Mouse (Mus musculus): ENCODE results near the gene Depdc5. TPM values are rescaled to one million over a fixed set of nuclear protein-coding genes. Genes with fewer than 3 reads are reported as not detected.

The Depdc5 gene
- polyA plus RNA-seq, 1 experiment from 2014 or later, result 37.4 TPM

DNA sequence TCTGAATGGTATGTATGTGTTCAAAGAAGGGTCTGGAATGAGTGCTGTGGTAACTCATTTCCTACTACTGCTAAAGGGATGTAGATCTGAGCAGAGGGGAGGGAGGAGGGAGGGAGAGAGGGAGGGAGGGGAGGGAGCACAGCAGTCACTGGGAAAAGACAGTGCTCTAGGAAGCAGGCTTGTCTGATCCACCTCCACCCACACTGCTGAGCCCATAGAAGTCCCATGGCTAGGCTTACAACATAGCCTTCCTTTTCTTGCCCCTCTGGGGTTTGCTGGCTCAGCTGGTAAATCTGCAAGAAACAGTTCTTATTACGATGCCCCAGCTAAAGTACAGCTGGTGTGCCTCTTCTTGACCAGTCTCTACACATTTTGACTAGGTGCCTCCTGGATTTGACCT, 124.4 kb downstream of the Depdc5 start:
- Histone ChIP-seq H3K9me3 (no peaks in the 10 kb centered on the region), H3K27me3 (replicated peaks) (no peaks in the 10 kb centered on the region), H3K4me2 (replicated peaks) (no peak overlapping the region), H3K4me3 (no peak overlapping the region), H3K36me3 (peaks cover 45% of the 10 kb centered on the region), H3K9ac (no peak overlapping the region), H3K4me1 (no peaks in the 10 kb centered on the region; the same call in 1 of the 2 replicates), H3K27ac (no peak overlapping the region)
- ATAC-seq (ENCODE audit: low FRiP score, low read depth), result no peak; the same call in 1 of the 2 replicates
- 68% methylated on average over 1 of the region's 1 CpGs for WGBS

DNA sequence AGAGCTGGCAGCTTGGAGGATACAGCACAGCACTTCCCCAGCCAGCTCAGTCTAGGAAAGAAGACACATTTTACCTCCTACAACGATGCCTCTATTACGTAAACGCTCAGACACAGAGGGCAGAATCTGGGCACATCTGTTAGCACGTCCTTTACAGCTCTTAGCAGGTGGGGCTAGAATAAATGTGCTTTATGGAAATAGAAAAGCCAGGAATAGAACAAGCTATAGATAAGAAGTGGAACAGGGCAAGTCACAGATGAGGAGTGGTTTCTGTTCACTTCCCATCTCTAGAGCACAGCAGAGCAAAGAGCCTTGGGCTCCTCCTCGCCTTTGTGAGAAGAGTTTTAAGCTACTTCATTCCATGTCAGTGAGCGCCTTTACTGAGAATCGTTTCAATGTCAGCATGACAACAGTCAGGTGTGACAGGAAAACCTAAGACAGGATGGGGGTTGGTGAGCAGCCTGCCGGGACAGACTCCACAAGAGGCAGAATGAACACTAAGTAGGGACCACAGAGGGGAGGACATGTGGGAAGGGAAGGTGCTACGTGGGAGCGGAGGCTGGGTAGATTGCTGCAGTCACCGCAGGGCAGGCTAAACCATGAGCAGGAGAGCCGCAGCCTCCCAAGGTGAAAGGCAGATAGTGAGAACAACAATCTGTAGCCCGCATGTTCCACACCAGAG, 126.6 kb downstream of the Depdc5 start:
- Histone ChIP-seq H3K27ac (no peak overlapping the region), H3K4me2 (replicated peaks) (no peak overlapping the region), H3K4me3 (no peak overlapping the region), H3K9me3 (no peaks in the 10 kb centered on the region), H3K9ac (no peak overlapping the region), H3K4me1 (peaks cover 3% of the 10 kb centered on the region; the same call in 1 of the 2 replicates), H3K36me3 (peaks cover 26% of the 10 kb centered on the region; the same call in 1 of the 2 replicates), H3K27me3 (replicated peaks) (no peaks in the 10 kb centered on the region)
- ATAC-seq (ENCODE audit: low FRiP score, low read depth), result no peak
- WGBS, result 85% methylated on average over 13 of the region's 13 CpGs

DNA sequence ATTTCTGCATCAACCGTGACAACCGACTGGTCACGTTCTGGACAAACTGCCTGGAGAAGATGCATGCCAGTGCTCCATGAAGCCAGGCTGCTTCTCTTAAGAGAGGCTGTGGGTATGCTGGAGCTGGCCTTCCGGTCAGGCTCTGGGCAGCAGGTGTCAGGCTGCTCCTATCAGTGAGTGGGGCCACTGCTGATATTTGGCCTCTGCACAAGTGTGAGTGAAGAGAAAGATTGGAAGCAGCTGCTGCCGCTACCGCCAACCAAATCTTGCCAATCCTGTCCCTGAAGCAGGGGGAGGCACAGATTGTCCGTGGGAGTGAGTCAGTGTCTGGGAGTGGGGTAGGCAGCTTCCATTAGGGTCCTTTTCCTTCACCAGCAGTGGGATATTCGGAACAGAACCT, 127.7 kb downstream of the Depdc5 start:
- peaks cover 20% of the 10 kb centered on the region; the same call in 1 of the 2 replicates for H3K36me3 ChIP-seq
- H3K27me3 ChIP-seq (replicated peaks), result no peaks in the 10 kb centered on the region
- H3K9me3 ChIP-seq, result no peaks in the 10 kb centered on the region
- peaks cover 3% of the 10 kb centered on the region; the same call in 1 of the 2 replicates for H3K4me1 ChIP-seq
- no peak overlapping the region for H3K4me2 ChIP-seq (replicated peaks)
- 91% methylated on average over 8 of the region's 8 CpGs for WGBS
- H3K27ac ChIP-seq, result no peak overlapping the region
- H3K4me3 ChIP-seq, result no peak overlapping the region
- no peak overlapping the region for H3K9ac ChIP-seq
- ATAC-seq (ENCODE audit: low FRiP score, low read depth), result no peak

DNA sequence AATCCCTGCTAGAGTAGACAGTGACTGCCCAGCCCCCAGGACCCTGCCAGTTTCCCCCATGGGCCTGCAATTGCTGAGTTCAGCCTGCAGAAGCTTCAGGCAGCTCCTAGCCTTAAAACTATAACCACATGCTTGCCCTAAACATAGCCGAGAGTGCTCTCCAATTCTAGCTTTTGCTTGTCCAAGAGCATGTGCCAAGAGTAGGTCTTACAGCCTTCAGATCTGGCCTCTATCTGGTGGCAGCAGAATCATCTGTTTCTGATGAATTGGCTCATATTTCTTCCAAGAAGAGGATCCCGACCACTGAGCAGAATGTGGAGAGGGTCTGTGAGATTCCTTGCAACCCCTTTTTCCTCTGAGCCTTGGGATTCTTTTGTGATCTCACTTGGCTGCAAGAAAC, 131.0 kb downstream of the Depdc5 start:
- Histone ChIP-seq H3K4me3 (no peak overlapping the region), H3K9me3 (no peaks in the 10 kb centered on the region), H3K36me3 (peaks cover 6% of the 10 kb centered on the region; the same call in 1 of the 2 replicates), H3K27me3 (replicated peaks) (no peaks in the 10 kb centered on the region), H3K27ac (no peak overlapping the region), H3K4me1 (peaks cover 8% of the 10 kb centered on the region; the same call in 1 of the 2 replicates), H3K9ac (no peak overlapping the region), H3K4me2 (replicated peaks) (no peak overlapping the region)
- whole genome bisulfite sequencing, result 67% methylated on average over 2 of the region's 2 CpGs
- no peak for ATAC-seq (ENCODE audit: low FRiP score, low read depth)

DNA sequence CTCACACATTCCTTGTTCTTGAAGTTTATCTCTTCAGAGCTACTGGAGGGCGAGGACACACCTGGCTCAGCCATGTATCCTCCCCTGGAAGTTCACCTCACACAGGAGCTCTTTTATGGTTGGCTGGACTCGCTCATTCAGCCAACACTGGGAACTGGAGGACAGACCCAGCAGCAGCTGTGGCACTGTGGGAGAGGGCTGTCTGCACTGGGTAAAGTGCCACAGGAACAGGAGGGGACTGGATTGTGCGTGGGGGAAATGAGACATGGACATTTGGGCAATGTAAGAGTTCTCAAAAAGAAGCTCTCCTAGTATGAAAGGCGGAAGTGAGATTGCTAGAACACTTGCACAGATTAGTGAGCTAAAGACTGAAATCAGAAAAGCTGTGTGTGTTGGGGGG, 132.3 kb downstream of the Depdc5 start:
- Histone ChIP-seq H3K4me2 (replicated peaks) (no peak overlapping the region), H3K4me3 (no peak overlapping the region), H3K9me3 (no peaks in the 10 kb centered on the region), H3K9ac (no peak overlapping the region), H3K4me1 (peaks cover 8% of the 10 kb centered on the region; the same call in 1 of the 2 replicates), H3K27ac (no peak overlapping the region), H3K36me3 (peaks cover 1% of the 10 kb centered on the region; the same call in 1 of the 2 replicates), H3K27me3 (replicated peaks) (no peaks in the 10 kb centered on the region)
- no peak for ATAC-seq (ENCODE audit: low FRiP score, low read depth)
- 85% methylated on average over 4 of the region's 4 CpGs for WGBS

DNA sequence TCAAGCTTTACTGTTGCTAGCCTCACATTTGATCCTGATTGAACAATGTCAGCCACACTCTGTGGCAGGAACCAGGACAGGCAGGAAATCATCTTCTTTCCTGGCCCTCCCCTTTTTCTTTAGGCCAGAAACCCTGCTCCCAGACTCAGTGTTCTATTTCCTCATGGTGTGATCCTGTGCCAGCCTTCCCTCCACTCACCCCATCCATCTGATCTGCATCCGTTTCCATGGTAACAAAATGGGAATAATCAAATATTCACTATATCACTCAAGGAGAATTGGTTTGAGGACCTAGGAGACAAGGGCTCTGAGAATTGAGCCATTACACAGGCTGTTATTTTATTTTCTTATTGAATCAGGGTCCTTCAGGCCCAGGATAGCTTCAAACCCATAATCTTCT, 133.1 kb downstream of the Depdc5 start:
- Histone ChIP-seq H3K4me2 (replicated peaks) (no peak overlapping the region), H3K36me3 (no peaks in the 10 kb centered on the region), H3K27me3 (replicated peaks) (no peaks in the 10 kb centered on the region), H3K27ac (no peak overlapping the region), H3K9me3 (no peaks in the 10 kb centered on the region), H3K4me1 (0 out of 2 replicates have a peak, but pooled peaks cover 8% of the 10 kb centered on the region), H3K9ac (no peak overlapping the region), H3K4me3 (no peak overlapping the region)
- no peak for ATAC-seq (ENCODE audit: low FRiP score, low read depth)
- 84% methylated on average over 1 of the region's 1 CpGs for WGBS

DNA sequence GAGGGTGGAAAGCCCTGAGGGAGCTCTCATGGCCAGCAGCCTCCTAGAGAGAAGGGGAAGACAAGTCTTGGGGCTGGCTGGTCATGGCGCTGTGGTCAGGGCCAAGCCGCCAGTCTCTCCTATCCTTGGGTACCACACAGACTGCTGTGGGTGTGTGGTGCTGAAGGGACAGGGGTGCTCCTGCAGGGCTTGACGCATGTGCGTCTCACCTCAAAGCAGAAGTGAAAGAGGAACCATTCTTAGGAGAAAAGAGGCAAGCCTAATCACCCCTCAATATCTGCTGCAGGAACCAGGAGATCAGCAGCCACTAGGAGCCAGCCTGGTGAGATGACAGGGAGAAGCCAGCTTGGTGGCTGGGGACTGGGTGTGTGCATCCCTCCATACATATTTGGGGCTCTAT, 134.2 kb downstream of the Depdc5 start:
- Histone ChIP-seq H3K36me3 (no peaks in the 10 kb centered on the region), H3K4me2 (replicated peaks) (no peak overlapping the region), H3K27ac (no peak overlapping the region), H3K4me1 (0 out of 2 replicates have a peak, but pooled peaks cover 8% of the 10 kb centered on the region), H3K9me3 (no peaks in the 10 kb centered on the region), H3K9ac (no peak overlapping the region), H3K27me3 (replicated peaks) (no peaks in the 10 kb centered on the region), H3K4me3 (no peak overlapping the region)
- WGBS, result 63% methylated on average over 4 of the region's 4 CpGs
- no peak for ATAC-seq (ENCODE audit: low FRiP score, low read depth)

DNA sequence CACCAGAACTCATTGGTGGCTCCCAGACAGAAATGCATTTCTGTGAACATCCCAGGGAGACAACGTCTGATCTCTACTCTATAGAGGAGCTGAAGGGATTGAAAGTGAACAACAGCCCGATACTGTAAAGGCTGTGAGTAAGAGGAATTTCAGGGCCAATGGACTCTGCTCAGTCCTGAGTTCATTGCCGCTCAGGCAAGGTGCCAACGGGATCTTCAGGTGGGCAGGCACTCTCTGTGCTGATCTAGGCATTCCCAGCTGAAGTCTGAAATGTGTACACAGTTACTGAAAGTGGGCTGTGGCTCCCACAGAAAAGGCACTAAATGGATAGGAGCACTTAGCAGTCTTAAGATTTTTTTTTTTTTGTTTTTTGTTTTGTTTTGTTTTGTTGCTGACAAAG, 135.3 kb downstream of the Depdc5 start:
- no peak overlapping the region for H3K4me2 ChIP-seq (replicated peaks)
- no peak overlapping the region for H3K9ac ChIP-seq
- ATAC-seq (ENCODE audit: low FRiP score, low read depth), result no peak
- no peaks in the 10 kb centered on the region for H3K36me3 ChIP-seq
- H3K27me3 ChIP-seq (replicated peaks), result no peaks in the 10 kb centered on the region
- H3K4me1 ChIP-seq, result 0 out of 2 replicates have a peak, but pooled peaks cover 8% of the 10 kb centered on the region
- no peaks in the 10 kb centered on the region for H3K9me3 ChIP-seq
- WGBS, result 90% methylated on average over 4 of the region's 4 CpGs
- H3K27ac ChIP-seq, result no peak overlapping the region
- no peak overlapping the region for H3K4me3 ChIP-seq

DNA sequence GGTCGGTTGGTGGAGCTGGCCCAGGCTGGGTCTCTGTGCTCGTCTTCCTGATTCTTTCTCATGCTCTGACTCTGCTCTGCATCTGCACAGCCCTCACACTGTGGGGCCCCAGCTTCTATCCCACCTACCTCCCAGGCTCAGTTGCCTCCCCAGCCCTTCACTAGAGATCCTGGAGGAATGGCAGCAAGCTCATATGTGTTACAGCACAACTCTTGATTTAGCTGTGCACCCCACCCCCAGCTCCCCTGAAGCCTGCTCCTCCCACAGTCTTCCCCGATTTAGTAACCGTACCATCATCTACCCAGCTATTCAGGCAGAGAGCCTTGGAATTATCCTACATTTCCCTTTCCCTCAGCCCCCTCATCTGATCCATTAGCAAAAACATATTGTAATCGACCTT, 137.6 kb downstream of the Depdc5 start:
- no peak for ATAC-seq (ENCODE audit: low FRiP score, low read depth)
- 88% methylated on average over 5 of the region's 5 CpGs for WGBS
- peaks cover 9% of the 10 kb centered on the region; the same call in 1 of the 2 replicates for H3K4me1 ChIP-seq

DNA sequence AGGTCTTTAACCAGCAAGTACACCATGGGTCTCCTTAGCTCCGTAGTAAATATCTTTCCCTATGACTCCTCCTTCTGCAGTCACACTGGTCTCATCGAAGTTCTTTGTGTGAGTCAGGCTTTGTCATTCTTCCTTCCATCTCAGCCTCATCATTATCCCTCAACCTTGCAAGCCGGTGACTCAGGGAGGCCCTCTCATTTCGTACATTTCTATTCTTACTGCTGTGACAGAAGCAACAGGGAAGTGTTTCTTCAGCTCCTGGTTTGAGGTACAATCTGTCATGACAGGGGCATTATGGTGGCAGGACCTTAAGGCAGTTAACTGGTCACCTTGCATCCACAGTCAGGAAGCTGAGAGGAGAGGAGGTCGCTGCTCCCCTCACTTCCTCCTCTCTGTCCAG, 139.3 kb downstream of the Depdc5 start:
- H3K4me3 ChIP-seq, result no peak overlapping the region
- 88% methylated on average over 5 of the region's 5 CpGs for WGBS
- no peak overlapping the region for H3K9ac ChIP-seq
- H3K27ac ChIP-seq, result no peak overlapping the region
- no peaks in the 10 kb centered on the region for H3K27me3 ChIP-seq (replicated peaks)
- no peaks in the 10 kb centered on the region for H3K36me3 ChIP-seq
- peaks cover 13% of the 10 kb centered on the region for H3K4me1 ChIP-seq
- H3K4me2 ChIP-seq (replicated peaks), result no peak overlapping the region
- ATAC-seq (ENCODE audit: low FRiP score, low read depth), result no peak
- H3K9me3 ChIP-seq, result no peaks in the 10 kb centered on the region

More for the DNA sequence above, 137.6 kb downstream of the Depdc5 start:
- Histone ChIP-seq H3K9ac (no peak overlapping the region), H3K36me3 (no peaks in the 10 kb centered on the region), H3K4me3 (no peak overlapping the region), H3K9me3 (no peaks in the 10 kb centered on the region), H3K27ac (no peak overlapping the region), H3K4me2 (replicated peaks) (no peak overlapping the region), H3K27me3 (replicated peaks) (no peaks in the 10 kb centered on the region)

DNA sequence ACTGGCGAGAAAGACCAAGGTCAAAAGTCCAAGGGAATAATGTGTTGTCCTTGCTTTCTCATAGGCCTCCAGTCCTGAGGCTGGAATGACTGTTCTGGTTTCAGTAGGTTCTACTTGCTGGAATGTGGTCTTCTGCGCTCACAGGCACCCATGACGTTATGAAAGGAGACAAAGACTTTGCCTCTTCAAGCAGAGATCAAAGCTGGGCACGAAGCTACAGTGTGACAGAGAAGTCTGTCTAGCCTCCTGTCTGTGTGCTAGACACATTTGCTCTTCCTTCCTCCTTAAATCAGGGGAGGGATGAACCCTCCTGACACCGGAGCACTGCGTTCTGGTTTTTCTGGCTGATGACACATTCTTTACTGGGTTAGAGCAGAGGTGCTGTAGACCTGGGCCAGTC, 140.0 kb downstream of the Depdc5 start:
- peaks cover 13% of the 10 kb centered on the region for H3K4me1 ChIP-seq
- no peak overlapping the region for H3K4me3 ChIP-seq
- H3K27ac ChIP-seq, result no peak overlapping the region
- no peaks in the 10 kb centered on the region for H3K27me3 ChIP-seq (replicated peaks)
- no peaks in the 10 kb centered on the region for H3K9me3 ChIP-seq
- no peaks in the 10 kb centered on the region for H3K36me3 ChIP-seq
- H3K4me2 ChIP-seq (replicated peaks), result no peak overlapping the region
- H3K9ac ChIP-seq, result no peak overlapping the region
- ATAC-seq (ENCODE audit: low FRiP score, low read depth), result no peak
- 71% methylated on average over 6 of the region's 6 CpGs for WGBS

DNA sequence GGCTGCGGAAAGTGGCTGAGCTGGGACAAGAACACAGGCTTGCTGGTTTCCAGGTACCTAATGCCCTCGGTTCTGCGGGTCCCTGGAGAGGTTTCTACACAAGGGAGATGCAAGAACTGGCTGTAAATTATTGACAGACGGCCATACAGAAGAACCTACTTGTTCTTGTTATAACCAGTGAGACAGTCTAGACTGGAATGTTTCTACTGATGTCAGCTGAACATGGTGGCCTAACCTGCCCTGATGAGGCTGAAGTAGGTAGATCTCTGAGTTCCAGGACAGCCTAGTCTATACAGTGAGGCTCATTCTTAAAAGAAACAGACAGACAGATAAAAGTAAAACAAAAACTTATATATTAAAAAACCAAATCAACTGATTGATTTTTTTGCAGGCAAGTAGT, 140.6 kb downstream of the Depdc5 start:
- Histone ChIP-seq H3K4me2 (replicated peaks) (no peak overlapping the region), H3K4me3 (no peak overlapping the region), H3K9ac (no peak overlapping the region), H3K4me1 (peaks cover 13% of the 10 kb centered on the region), H3K27me3 (replicated peaks) (no peaks in the 10 kb centered on the region), H3K27ac (no peak overlapping the region), H3K36me3 (no peaks in the 10 kb centered on the region), H3K9me3 (no peaks in the 10 kb centered on the region)
- WGBS, result 72% methylated on average over 4 of the region's 4 CpGs
- no peak for ATAC-seq (ENCODE audit: low FRiP score, low read depth)
